Mouse (Mus musculus): ENCODE results near the gene Erg28. TPM values are rescaled to one million over a fixed set of nuclear protein-coding genes. Genes with fewer than 3 reads are reported as not detected.

Erg28 gene
- polyA plus RNA-seq, 1 experiment, result 38.5 TPM

GRCm38 (mm10) chr12:85839371-85840000, 15.1 kb upstream of the Erg28 start:
- Histone ChIP-seq H3ac (ENCODE audit: control insufficient read depth, insufficient read length) (no peak overlapping the region), H3K27me3 (ENCODE audit: control insufficient read depth, insufficient read depth, insufficient read length) (no peaks in the 10 kb centered on the region), H3K4me3 (no peak overlapping the region), H3K36me3 (ENCODE audit: control insufficient read depth, insufficient read depth) (no peaks in the 10 kb centered on the region), H3K79me2 (ENCODE audit: control insufficient read depth, insufficient read depth) (no peaks in the 10 kb centered on the region), H3K4me2 (ENCODE audit: low read depth) (no peak overlapping the region)
- TF ChIP-seq POLR2A (IDR thresholded peaks at IDR 0.05; ENCODE audit: insufficient read length, low read depth), result no peak
- no peak for TF ChIP-seq E2F4 (IDR thresholded peaks at IDR 0.05; ENCODE audit: insufficient read depth)
- TF ChIP-seq USF1 (IDR thresholded peaks at IDR 0.05; ENCODE audit: low read depth), result no peak
- TF ChIP-seq REST (IDR thresholded peaks at IDR 0.05; ENCODE audit: insufficient read depth, insufficient read length), result no peak
- no peak for TF ChIP-seq MYOD1 (IDR thresholded peaks at IDR 0.05; ENCODE audit: control insufficient read depth in 1 of 3, insufficient read length in 2 of 3, low read depth in 2 of 3)
- no peak for TF ChIP-seq MYOG (IDR thresholded peaks at IDR 0.05; ENCODE audit: control insufficient read depth in 1 of 3, insufficient read depth in 1 of 3, insufficient read length in 2 of 3, low read depth in 2 of 3)
- no peak for TF ChIP-seq SRF (IDR thresholded peaks at IDR 0.05; ENCODE audit: control insufficient read depth, insufficient read length, low read depth)
- TF ChIP-seq MAX (IDR thresholded peaks at IDR 0.05; ENCODE audit: low read depth), result no peak
- no peak for TF ChIP-seq CEBPB (IDR thresholded peaks at IDR 0.05; ENCODE audit: insufficient read depth, poor library complexity, severe bottlenecking)
- TF ChIP-seq TCF3 (IDR thresholded peaks at IDR 0.05; ENCODE audit: insufficient read length, low read depth), result no peak
- no peak for TF ChIP-seq TCF12 (IDR thresholded peaks at IDR 0.05; ENCODE audit: insufficient read depth, poor library complexity, severe bottlenecking)
- no peak for TF ChIP-seq POLR2AphosphoS2 (IDR thresholded peaks at IDR 0.05; ENCODE audit: insufficient read length, low read depth)

- no peaks in the 10 kb centered on the region for H3K79me2 ChIP-seq (ENCODE audit: control insufficient read depth, insufficient read depth)
- H3K4me3 ChIP-seq, result no peak overlapping the region
- no peak overlapping the region for H3K4me2 ChIP-seq (ENCODE audit: low read depth)
- TF ChIP-seq SRF (IDR thresholded peaks at IDR 0.05; ENCODE audit: control insufficient read depth, insufficient read length, low read depth), result no peak
- TF ChIP-seq MAX (IDR thresholded peaks at IDR 0.05; ENCODE audit: low read depth), result no peak
- TF ChIP-seq TCF3 (IDR thresholded peaks at IDR 0.05; ENCODE audit: insufficient read length, low read depth), result no peak
- no peak for TF ChIP-seq TCF12 (IDR thresholded peaks at IDR 0.05; ENCODE audit: insufficient read depth, poor library complexity, severe bottlenecking)
- no peak for TF ChIP-seq POLR2A (IDR thresholded peaks at IDR 0.05; ENCODE audit: insufficient read length, low read depth)
- no peak for TF ChIP-seq CEBPB (IDR thresholded peaks at IDR 0.05; ENCODE audit: insufficient read depth, poor library complexity, severe bottlenecking)
- no peak for TF ChIP-seq REST (IDR thresholded peaks at IDR 0.05; ENCODE audit: insufficient read depth, insufficient read length)
- no peak for TF ChIP-seq MYOD1 (IDR thresholded peaks at IDR 0.05; ENCODE audit: control insufficient read depth in 1 of 3, insufficient read length in 2 of 3, low read depth in 2 of 3)
- no peak for TF ChIP-seq E2F4 (IDR thresholded peaks at IDR 0.05; ENCODE audit: insufficient read depth)
- TF ChIP-seq USF1 (IDR thresholded peaks at IDR 0.05; ENCODE audit: low read depth), result no peak
- no peak for TF ChIP-seq MYOG (IDR thresholded peaks at IDR 0.05; ENCODE audit: control insufficient read depth in 1 of 3, insufficient read depth in 1 of 3, insufficient read length in 2 of 3, low read depth in 2 of 3)
- TF ChIP-seq POLR2AphosphoS2 (IDR thresholded peaks at IDR 0.05; ENCODE audit: insufficient read length, low read depth), result no peak
- H3ac ChIP-seq (ENCODE audit: control insufficient read depth, insufficient read length), result no peak overlapping the region
- H3K36me3 ChIP-seq (ENCODE audit: control insufficient read depth, insufficient read depth), result no peaks in the 10 kb centered on the region
- H3K27me3 ChIP-seq (ENCODE audit: control insufficient read depth, insufficient read depth, insufficient read length), result no peaks in the 10 kb centered on the region
Observed at GRCm38 (mm10) chr12:85837765-85838164, 13.4 kb upstream of the Erg28 start.

- no peak overlapping the region for H3K4me3 ChIP-seq
- no peaks in the 10 kb centered on the region for H3K27me3 ChIP-seq (ENCODE audit: control insufficient read depth, insufficient read depth, insufficient read length)
- no peak overlapping the region for H3K4me2 ChIP-seq (ENCODE audit: low read depth)
- peaks cover 8% of the 10 kb centered on the region for H3K36me3 ChIP-seq (ENCODE audit: control insufficient read depth, insufficient read depth)
- no peak overlapping the region for H3ac ChIP-seq (ENCODE audit: control insufficient read depth, insufficient read length)
- no peak for TF ChIP-seq MYOG (IDR thresholded peaks at IDR 0.05; ENCODE audit: control insufficient read depth in 1 of 3, insufficient read depth in 1 of 3, insufficient read length in 2 of 3, low read depth in 2 of 3)
- TF ChIP-seq MAX (IDR thresholded peaks at IDR 0.05; ENCODE audit: low read depth), result no peak
- TF ChIP-seq CEBPB (IDR thresholded peaks at IDR 0.05; ENCODE audit: insufficient read depth, poor library complexity, severe bottlenecking), result no peak
- TF ChIP-seq TCF12 (IDR thresholded peaks at IDR 0.05; ENCODE audit: insufficient read depth, poor library complexity, severe bottlenecking), result no peak
- no peak for TF ChIP-seq E2F4 (IDR thresholded peaks at IDR 0.05; ENCODE audit: insufficient read depth)
- TF ChIP-seq REST (IDR thresholded peaks at IDR 0.05; ENCODE audit: insufficient read depth, insufficient read length), result no peak
- TF ChIP-seq SRF (IDR thresholded peaks at IDR 0.05; ENCODE audit: control insufficient read depth, insufficient read length, low read depth), result no peak
- H3K79me2 ChIP-seq (ENCODE audit: control insufficient read depth, insufficient read depth), result no peaks in the 10 kb centered on the region
Observed at GRCm38 (mm10) chr12:85834543-85834942, 10.2 kb upstream of the Erg28 start.

GRCm38 (mm10) chr12:85830691-85831090, 6.3 kb upstream of the Erg28 start:
- Histone ChIP-seq H3K36me3 (ENCODE audit: control insufficient read depth, insufficient read depth) (peaks cover 15% of the 10 kb centered on the region), H3K79me2 (ENCODE audit: control insufficient read depth, insufficient read depth) (peaks cover 5% of the 10 kb centered on the region)
- TF ChIP-seq TCF12 (IDR thresholded peaks at IDR 0.05; ENCODE audit: insufficient read depth, poor library complexity, severe bottlenecking), result no peak

GRCm38 (mm10) chr12:85829866-85830265, 5.5 kb upstream of the Erg28 start:
- Histone ChIP-seq H3K36me3 (ENCODE audit: control insufficient read depth, insufficient read depth) (peaks cover 15% of the 10 kb centered on the region), H3K27me3 (ENCODE audit: control insufficient read depth, insufficient read depth, insufficient read length) (no peaks in the 10 kb centered on the region), H3K4me3 (no peak overlapping the region), H3K79me2 (ENCODE audit: control insufficient read depth, insufficient read depth) (peaks cover 10% of the 10 kb centered on the region), H3K4me2 (ENCODE audit: low read depth) (no peak overlapping the region), H3ac (ENCODE audit: control insufficient read depth, insufficient read length) (no peak overlapping the region)
- no peak for TF ChIP-seq TCF12 (IDR thresholded peaks at IDR 0.05; ENCODE audit: insufficient read depth, poor library complexity, severe bottlenecking)
- no peak for TF ChIP-seq POLR2A (IDR thresholded peaks at IDR 0.05; ENCODE audit: insufficient read length, low read depth)
- no peak for TF ChIP-seq USF1 (IDR thresholded peaks at IDR 0.05; ENCODE audit: low read depth)
- TF ChIP-seq MYOG (IDR thresholded peaks at IDR 0.05; ENCODE audit: control insufficient read depth in 1 of 3, insufficient read depth in 1 of 3, insufficient read length in 2 of 3, low read depth in 2 of 3), result no peak
- TF ChIP-seq SRF (IDR thresholded peaks at IDR 0.05; ENCODE audit: control insufficient read depth, insufficient read length, low read depth), result no peak
- TF ChIP-seq MYOD1 (IDR thresholded peaks at IDR 0.05; ENCODE audit: control insufficient read depth in 1 of 3, insufficient read length in 2 of 3, low read depth in 2 of 3), result no peak
- TF ChIP-seq E2F4 (IDR thresholded peaks at IDR 0.05; ENCODE audit: insufficient read depth), result no peak
- no peak for TF ChIP-seq TCF3 (IDR thresholded peaks at IDR 0.05; ENCODE audit: insufficient read length, low read depth)
- TF ChIP-seq MAX (IDR thresholded peaks at IDR 0.05; ENCODE audit: low read depth), result no peak
- TF ChIP-seq POLR2AphosphoS2 (IDR thresholded peaks at IDR 0.05; ENCODE audit: insufficient read length, low read depth), result no peak
- no peak for TF ChIP-seq CEBPB (IDR thresholded peaks at IDR 0.05; ENCODE audit: insufficient read depth, poor library complexity, severe bottlenecking)
- no peak for TF ChIP-seq REST (IDR thresholded peaks at IDR 0.05; ENCODE audit: insufficient read depth, insufficient read length)

More at GRCm38 (mm10) chr12:85830691-85831090, 6.3 kb upstream of the Erg28 start:
- Histone ChIP-seq H3K4me2 (ENCODE audit: low read depth) (no peak overlapping the region), H3K27me3 (ENCODE audit: control insufficient read depth, insufficient read depth, insufficient read length) (no peaks in the 10 kb centered on the region), H3ac (ENCODE audit: control insufficient read depth, insufficient read length) (no peak overlapping the region), H3K4me3 (no peak overlapping the region)
